Mouse (Mus musculus) gastrocnemius, adult 2 months (tissue): Measurements from ENCODE around the gene Lnx2. TPM values are rescaled to one million over a fixed set of nuclear protein-coding genes. Genes with fewer than 3 reads are reported as not detected.

Experiments used
- DNase-seq: peaks from one replicate; pipeline ENCODE4 v3.0.0; 2022
- H3K27ac ChIP-seq: fragments of 200-600 bp; 2 replicates; pipeline ENCODE4 v1.8.1; 2022; ENCODE audit warnings: mild to moderate bottlenecking
- H3K4me3 ChIP-seq: fragments of 200-600 bp; 2 replicates; pipeline ENCODE4 v1.8.1; 2022; ENCODE audit warnings: mild to moderate bottlenecking, moderate library complexity
- CTCF ChIP-seq: fragments of 200-600 bp; IDR thresholded peaks from 2 replicates; pipeline ENCODE4 v1.8.1; 2022; ENCODE audit warnings: antibody characterized with exemption, mild to moderate bottlenecking, moderate library complexity
- intact Hi-C: fragments of 180-260 bp; cut with DNase I; formaldehyde crosslinking; loops from one replicate; pipeline ENCODE4 v1.15.1; 2025
- total RNA-seq, 2 experiments: library from RNA; stranded (reverse); gene quantifications; 2 replicates each; pipeline ENCODE4 v1.2.3; 2021

Lnx2 gene
- total RNA-seq, 2 experiments from 2014 or later, result 3.3 to 3.4 TPM

DNA sequence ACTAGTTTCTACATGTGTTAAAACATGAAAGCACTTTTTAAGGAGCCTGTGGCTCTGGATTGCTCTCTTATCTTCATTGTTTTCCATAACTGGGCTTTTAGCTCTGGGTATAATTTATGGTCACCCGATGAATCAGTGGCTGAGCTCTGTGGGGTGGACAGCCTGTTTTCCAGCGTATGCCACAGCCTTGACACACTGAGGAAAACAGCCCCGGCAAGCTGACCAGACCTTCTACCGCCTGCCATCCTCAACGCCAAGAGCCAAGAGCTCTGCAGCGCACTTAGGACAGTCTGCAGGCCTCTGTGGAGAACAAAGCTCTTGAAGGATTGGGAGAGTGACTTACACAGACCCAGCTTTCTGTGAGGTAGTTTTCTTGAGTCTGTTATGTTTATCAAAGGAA, 17.9 kb upstream of the Lnx2 start:
- TF ChIP-seq CTCF, result no peak
- H3K4me3 ChIP-seq, result no peak overlapping the region
- DNase-seq, result no peak
- intact Hi-C loops, result no loop called here
- no peak overlapping the region for H3K27ac ChIP-seq

DNA sequence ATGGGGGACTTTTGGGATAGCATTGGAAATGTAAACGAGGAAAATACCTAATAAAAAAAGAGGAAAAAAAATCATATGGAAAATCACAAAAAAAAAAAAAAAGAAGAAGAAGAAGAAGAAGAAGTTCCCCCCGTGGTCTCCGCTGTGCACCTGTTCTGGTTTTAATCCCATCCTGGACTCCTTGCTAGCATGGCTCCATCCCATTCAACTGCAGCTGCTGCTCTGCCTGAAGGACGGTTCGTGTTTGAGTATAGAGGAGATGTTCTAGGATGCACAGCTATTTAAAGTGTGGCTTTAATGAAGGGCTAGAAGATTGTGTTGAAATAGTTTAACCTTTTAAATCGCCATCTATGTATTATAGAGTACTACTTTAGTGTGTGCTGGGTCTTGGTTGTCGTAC, 16.1 kb upstream of the Lnx2 start:
- intact Hi-C loops, result no loop called here
- DNase-seq, result no peak
- H3K27ac ChIP-seq, result no peak overlapping the region
- no peak overlapping the region for H3K4me3 ChIP-seq
- no peak for TF ChIP-seq CTCF

DNA sequence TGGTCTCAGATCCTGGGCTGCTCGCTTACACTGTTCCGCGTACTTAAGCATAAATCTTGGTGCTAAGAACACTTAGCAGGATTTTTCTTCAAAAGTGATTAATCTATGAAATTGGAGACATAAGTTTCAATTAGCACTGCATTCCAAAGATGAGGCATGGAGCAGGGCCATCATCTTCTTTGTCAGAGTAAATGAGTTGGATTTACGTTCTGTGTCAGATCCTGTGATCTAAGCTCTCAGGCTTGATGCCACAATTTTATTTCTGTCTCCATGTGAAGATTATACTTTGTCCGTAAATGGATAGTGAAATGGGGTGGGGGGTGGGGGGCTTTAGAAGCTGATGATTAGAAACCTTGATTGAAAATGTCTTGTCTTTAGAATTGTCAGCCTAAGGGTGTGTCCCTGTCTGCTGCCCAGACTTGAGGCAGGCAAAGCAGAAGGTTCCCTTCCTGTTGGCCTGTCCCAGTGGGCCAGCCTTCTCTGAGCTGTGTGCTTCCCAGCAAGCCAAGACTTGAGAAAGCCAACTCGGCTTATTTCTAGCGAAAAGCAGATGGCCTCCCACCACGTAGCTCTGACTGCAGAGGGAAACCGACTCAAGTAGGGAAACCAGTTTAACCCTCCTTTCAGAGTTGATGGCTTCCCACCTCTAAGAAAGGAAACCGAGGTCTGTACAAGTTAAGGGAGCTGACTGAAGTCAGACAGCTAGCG, 14.0 kb upstream of the Lnx2 start:
- intact Hi-C loops, result no loop called here
- DNase-seq, result peak; percentile 41
- peak overlapping the region; percentile 54 for H3K27ac ChIP-seq

DNA sequence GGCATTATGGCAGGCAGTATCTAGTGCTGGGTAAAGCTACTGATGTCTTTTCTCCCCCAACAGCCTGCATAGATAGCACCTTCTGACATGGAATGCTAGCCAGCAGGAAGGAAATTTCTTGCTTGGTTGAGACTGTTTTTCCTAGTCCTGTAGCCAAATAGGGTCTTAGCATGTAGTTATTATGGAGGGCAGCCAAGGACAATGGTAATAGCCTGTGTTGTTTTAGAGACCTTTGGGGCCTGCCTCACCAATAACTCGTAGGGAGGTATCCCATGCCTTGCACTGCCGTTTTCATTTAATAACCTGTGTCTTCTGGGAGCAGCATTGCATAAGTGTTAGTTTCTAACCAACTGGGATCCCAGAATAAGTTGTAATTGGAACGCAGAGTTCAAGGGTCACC, 13.4 kb upstream of the Lnx2 start:
- no peak for DNase-seq
- no peak for TF ChIP-seq CTCF
- Histone ChIP-seq H3K27ac (peak overlapping the region; percentile 36; the same call in 1 of the 2 replicates), H3K4me3 (no peak overlapping the region)
- intact Hi-C loops, result no loop called here

More for the DNA sequence above, 14.0 kb upstream of the Lnx2 start:
- TF ChIP-seq CTCF, result no peak
- no peak overlapping the region for H3K4me3 ChIP-seq

DNA sequence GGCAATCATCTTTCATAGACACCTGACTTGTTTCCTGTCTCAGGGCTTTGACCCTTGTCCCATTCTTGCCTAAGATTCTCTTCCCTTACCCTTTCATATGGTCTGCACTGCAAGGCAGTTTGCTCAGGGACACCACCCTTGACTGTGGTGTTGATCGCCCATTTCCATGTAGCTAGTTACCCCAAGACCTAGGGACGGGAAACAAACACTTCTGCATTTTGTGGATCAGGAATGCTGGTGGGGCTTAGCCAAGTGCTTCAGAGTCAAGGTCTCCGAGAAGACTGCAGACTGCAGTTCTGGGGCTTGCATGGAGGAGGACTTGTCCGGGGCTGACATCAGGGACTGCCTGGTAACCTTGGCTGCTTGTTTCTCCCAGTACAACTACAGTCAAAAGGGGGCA, 10.4 kb upstream of the Lnx2 start:
- no peak for TF ChIP-seq CTCF
- DNase-seq, result no peak
- Histone ChIP-seq H3K27ac (no peak overlapping the region), H3K4me3 (no peak overlapping the region)
- intact Hi-C loops, result no loop called here

DNA sequence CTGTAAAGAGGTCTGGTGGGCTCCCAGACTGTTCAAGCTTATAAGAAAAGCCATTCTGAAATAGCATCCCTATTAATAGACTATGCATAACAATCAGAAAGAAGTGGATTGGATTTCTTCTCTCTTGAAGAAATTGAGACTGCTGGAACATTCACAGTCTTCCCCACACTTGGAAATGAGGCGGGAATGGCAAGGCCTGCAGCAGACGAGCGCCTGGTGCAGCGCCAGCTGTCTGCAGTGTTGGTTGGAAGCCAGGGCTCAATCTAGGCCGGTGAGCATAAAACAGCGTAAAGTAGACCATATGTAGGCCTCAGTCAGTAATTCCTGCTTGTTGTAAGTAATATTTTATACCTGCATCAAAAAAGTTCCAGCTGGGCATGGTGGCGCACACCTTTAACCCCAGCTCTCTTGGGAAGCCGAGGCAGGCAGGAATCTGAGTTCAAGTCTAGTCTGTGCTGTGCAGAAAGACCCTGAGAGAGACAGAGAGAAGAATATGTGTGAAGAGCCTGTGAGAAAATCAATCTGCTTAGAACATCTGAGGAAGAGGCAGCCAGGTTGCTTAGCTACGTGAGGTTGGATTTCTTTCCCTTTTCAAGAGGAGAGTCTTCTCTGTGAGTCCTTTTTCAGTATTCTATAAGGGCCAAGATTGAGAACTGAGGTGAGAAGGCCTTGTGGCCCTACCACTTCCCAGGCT, 9.0 kb upstream of the Lnx2 start:
- TF ChIP-seq CTCF, result no peak
- Histone ChIP-seq H3K27ac (0 out of 2 replicates have a peak overlapping the region, but pooled peaks have one; percentile 4), H3K4me3 (no peak overlapping the region)
- peak; percentile 56 for DNase-seq
- intact Hi-C loops, result no loop called here

DNA sequence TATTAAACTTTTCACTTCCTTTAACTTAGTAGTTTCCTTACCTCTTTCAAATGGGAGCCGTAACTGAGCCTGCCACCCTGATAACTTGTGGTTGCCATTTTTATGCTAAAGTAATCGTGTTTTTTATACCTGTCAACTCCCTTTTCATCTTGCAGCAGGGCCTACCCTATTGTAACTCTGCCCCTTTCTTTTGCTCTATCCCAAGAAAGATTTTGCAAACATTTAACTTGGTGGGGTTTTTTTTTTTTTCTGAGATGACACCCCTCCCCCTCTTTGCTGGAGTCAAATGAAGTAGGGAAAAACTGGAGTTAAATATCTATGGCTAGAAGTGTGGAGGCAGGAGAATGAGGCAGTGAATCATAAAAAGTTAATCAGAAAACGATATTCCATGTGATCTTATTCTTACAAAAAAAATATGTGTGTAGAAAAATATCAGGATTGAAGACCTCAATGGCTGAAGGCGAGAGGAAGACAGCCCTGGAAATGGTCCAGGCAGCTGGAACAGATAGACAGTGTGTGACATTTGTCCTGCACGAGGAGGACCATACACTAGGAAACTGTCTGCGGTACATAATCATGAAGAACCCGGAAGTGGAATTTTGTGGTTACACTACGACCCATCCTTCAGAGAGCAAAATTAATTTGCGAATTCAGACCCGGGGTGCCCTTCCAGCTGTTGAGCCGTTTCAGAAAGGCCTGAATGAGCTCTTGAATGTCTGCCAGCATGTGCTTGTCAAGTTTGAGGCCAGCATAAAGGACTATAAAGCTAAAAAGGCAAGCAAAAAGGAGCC, 1.9 kb upstream of the Lnx2 start:
- TF ChIP-seq CTCF, result no peak
- Histone ChIP-seq H3K27ac (peak overlapping the region; percentile 94), H3K4me3 (peak overlapping the region; percentile 88)
- intact Hi-C loops, result loop anchor here (5.0 kb wide), 2 partner anchors 116 to 246 kb away; partner anchors contain the start of genes Mtif3 and Rpl21
- no peak for DNase-seq

DNA sequence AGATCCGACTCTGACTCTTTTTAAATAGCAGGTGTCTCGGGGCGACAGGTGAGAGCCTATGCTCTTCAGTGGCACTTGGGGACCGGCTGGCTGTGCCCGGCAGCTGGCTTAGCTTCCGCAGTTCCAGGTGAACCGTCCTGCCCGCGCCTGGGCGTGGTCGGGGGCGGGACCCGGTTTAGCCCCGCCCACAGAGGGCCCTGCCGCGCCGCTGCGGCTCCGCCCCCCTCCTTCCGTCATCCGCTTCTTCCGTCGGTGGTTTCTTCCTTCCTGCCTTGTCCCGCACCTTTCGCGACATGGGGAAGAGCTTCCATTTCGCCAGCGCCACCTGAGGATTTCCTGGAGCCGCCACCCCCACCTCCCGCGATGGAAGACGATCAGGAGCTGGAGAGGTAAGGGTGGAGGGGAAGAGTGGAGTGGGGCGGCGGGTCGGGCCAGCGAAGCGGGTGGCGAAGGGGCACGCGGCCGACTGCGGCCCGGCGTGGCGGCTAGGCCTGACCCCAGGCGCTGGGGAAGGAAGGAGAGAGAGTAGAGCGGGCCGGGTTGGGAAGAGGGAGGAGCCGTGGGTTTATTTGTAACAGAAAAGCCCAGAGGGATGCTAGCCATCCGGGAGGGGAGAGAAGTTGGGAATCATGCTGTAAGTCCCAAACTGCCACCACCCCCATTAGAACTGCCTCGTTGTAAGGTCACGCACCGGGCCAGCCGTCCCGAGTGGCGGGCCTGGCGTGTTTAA, 1.1 kb upstream of the Lnx2 start:
- no peak for TF ChIP-seq CTCF
- H3K27ac ChIP-seq, result peak overlapping the region; percentile 94
- H3K4me3 ChIP-seq, result peak overlapping the region; percentile 88
- intact Hi-C loops, result loop anchor here (1.0 to 5.0 kb wide), 4 partner anchors 39 to 245 kb away; partner anchors contain the start of genes Mtif3 and Rpl21
- DNase-seq, result peak; percentile 95

DNA sequence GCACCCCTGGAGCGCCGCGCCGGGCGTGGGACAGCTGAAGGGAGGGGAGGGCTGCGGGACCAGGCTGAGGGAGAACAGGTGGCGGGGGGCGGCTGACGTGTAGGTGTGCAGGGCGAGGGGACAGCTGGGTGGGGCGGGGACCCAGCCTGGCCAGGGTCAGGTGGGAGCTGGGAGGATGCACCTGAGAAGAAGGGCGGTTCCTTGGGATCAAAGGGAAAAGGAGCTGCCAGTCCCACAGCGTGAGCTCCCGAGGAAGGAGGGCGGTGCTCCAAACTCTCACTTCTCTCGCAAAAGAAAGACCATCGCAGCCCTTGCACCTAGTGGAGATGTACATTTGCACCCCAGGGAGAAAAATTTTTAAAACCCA, 396 bp upstream of the Lnx2 start, which contains the start of gene Polr1d:
Gene Polr1d (plus strand): TSS at position 252 of the 367 bp plus-strand sequence.
- TF ChIP-seq CTCF, result no peak
- DNase-seq, result no peak
- Histone ChIP-seq H3K4me3 (peak within 1 kb of the TSS; percentile 88), H3K27ac (peak within 1 kb of the TSS; percentile 94)
- intact Hi-C loops, result loop anchor here (1.0 to 5.0 kb wide), 4 partner anchors 38 to 244 kb away; partner anchors contain the start of genes Mtif3 and Rpl21

DNA sequence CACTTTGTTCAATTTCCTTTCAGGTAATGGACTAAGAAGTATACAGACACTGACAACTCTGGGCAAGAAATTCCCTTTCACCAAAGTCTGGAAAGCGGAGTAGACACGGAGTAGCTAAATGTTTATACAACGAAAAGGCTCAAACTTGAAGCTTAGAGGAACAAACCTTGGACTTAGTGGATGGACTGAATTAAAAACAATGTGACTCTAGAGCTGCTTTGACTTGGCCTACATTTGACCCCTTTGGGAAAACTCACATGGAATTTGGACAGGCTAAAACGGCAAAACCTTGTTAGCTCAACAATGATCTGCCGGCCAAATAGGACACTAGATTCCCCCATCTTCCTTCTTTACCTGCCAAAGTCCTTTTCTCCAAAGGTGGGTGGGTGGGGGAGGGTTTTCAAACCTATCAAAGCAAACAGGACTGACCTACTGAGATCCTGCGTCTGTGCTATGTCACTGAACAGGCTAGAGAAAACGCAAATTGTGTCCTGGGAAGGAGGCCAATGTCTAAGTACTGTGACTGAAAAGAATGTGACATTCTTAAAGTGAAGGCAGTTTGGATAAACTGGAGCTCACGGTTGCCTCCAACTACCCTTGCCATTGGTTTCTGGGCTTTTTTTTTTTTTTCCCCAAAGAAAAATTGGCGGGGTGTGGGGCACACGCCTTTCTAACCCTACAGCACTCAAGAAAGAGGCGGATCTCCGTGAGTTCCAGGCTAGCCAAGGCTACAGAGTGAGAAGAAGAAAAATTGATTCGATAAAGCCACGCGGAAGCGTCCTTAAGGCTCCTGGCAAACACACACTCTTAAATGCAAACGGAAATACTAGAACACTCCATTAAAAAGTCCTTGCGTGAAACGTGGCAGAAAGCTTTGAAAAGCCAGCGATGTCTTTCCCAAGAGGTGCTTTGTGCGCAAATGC, 1.0 kb downstream of the Lnx2 start:
- no peak for TF ChIP-seq CTCF
- intact Hi-C loops, result loop anchor here (2.0 to 5.0 kb wide), 3 partner anchors 37 to 243 kb away; partner anchors contain the start of genes Mtif3 and Rpl21
- Histone ChIP-seq H3K4me3 (peak overlapping the region; percentile 88), H3K27ac (peak overlapping the region; percentile 94)
- peak; percentile 18 for DNase-seq

DNA sequence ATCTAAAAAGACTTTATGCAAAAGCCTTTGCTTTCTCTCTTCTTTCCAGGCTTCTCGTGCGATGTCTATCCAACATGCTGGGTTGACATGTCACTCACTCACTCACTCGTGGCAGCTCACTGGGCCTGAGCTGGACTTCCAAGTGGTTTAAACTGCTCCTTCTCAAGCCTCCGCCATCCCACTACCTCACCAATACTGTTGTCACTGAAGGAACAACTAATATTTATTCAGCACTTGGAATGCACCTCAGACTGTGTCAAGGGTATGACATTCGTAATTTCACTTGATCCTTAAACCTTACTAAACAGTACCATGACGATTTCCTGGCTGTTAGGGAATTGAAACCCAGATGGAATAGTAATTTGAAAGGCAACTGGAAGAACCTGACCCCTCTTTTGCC, 2.6 kb downstream of the Lnx2 start:
- intact Hi-C loops, result no loop called here
- peak overlapping the region; percentile 94; the same call in 1 of the 2 replicates for H3K27ac ChIP-seq
- no peak overlapping the region for H3K4me3 ChIP-seq
- TF ChIP-seq CTCF, result no peak
- no peak for DNase-seq
